Mouse (Mus musculus) lung, adult 2 months (tissue): ENCODE results near the gene Zfhx2.

ENCODE experiments used
- CTCF ChIP-seq: fragments of 200-500 bp; IDR thresholded peaks from 2 replicates; pipeline ENCODE4 v1.5.1; 2011; ENCODE audit warnings: mild to moderate bottlenecking, low read length, control low read depth; ENCODE audit not compliant: insufficient read depth
- POLR2A ChIP-seq: fragments of 200-500 bp; IDR thresholded peaks from 2 replicates; pipeline ENCODE4 v1.6.1; 2011; ENCODE audit warnings: low read depth, mild to moderate bottlenecking, control low read depth, low read length, borderline replicate concordance; ENCODE audit errors: extremely low read depth

DNA sequence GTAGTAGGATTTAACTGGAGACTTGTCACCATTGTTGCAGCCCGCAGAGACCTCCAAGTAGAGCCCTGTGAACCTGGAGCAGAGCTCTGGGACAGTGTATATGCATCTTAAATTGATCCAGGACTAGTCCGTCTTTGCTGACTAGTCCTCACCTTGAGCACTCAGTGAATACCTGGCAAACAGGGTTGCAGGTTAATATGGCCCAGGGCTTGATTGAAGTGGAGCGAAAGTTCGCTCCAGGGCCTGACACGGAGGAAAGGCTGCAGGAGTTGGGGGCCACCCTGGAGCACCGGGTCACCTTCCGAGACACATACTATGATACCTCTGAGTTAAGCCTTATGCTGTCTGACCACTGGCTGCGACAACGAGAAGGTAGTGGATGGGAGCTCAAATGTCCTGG lies 3.1 kb upstream of the Zfhx2 start:
- TF ChIP-seq POLR2A (no peak), CTCF (no peak)
